Mouse (Mus musculus) cortical plate, adult 2 months (tissue): ENCODE measurements around the gene Tenm4. TPM values are rescaled to one million over a fixed set of nuclear protein-coding genes. Genes with fewer than 3 reads are reported as not detected.

Source experiments
- H3K27ac ChIP-seq: fragments of 200-500 bp; 2 replicates; pipeline ENCODE4 v1.5.1; 2012; ENCODE audit warnings: low read length, control low read depth, inconsistent platforms; ENCODE audit not compliant: insufficient read depth
- H3K4me1 ChIP-seq: fragments of 200-500 bp; 2 replicates; pipeline ENCODE4 v1.6.1; 2011; ENCODE audit warnings: low read length; ENCODE audit not compliant: control insufficient read depth, insufficient read depth
- H3K4me3 ChIP-seq: fragments of 200-500 bp; 2 replicates; pipeline ENCODE4 v1.5.1; 2011; ENCODE audit warnings: mild to moderate bottlenecking, low read length, control low read depth; ENCODE audit not compliant: insufficient read depth
- CTCF ChIP-seq: fragments of 200-500 bp; IDR thresholded peaks from 2 replicates; pipeline ENCODE4 v1.5.1; 2011; ENCODE audit warnings: mild to moderate bottlenecking, control low read depth, low read length; ENCODE audit not compliant: insufficient read depth; ENCODE audit errors: extremely low read depth
- POLR2A ChIP-seq: fragments of 200-500 bp; IDR thresholded peaks from 2 replicates; pipeline ENCODE4 v1.6.1; 2011; ENCODE audit warnings: mild to moderate bottlenecking, low read length, control low read depth; ENCODE audit not compliant: insufficient read depth; ENCODE audit errors: extremely low read depth
- polyA plus RNA-seq: library from polyadenylated mRNA; depleted of rRNA; stranded (reverse); fragments of >200 nt; gene quantifications from 2 replicates; pipeline ENCODE4 v1.2.3, GENCODE M21; 2012

Gene Tenm4
- polyA plus RNA-seq, 1 experiment, result 30.2 TPM

- H3K27ac ChIP-seq, result no peak overlapping the region
- no peaks in the 10 kb centered on the region for H3K4me1 ChIP-seq
- H3K4me3 ChIP-seq, result no peak overlapping the region
- TF ChIP-seq POLR2A, result no peak
- TF ChIP-seq CTCF, result no peak
Observed at GRCm38 (mm10) chr7:96756104-96756742, 585.2 kb downstream of the Tenm4 start.

GRCm38 (mm10) chr7:96757067-96757466 lies 586.0 kb downstream of the Tenm4 start:
- TF ChIP-seq CTCF (no peak), POLR2A (no peak)
- no peak overlapping the region for H3K27ac ChIP-seq
- H3K4me3 ChIP-seq, result no peak overlapping the region
- no peaks in the 10 kb centered on the region for H3K4me1 ChIP-seq

GRCm38 (mm10) chr7:96760208-96760607 lies 589.2 kb downstream of the Tenm4 start:
- H3K4me1 ChIP-seq, result peaks cover 4% of the 10 kb centered on the region; the same call in 1 of the 2 replicates

GRCm38 (mm10) chr7:96761151-96761550 lies 590.1 kb downstream of the Tenm4 start:
- Histone ChIP-seq H3K4me1 (peaks cover 4% of the 10 kb centered on the region; the same call in 1 of the 2 replicates), H3K27ac (no peak overlapping the region), H3K4me3 (no peak overlapping the region)
- TF ChIP-seq CTCF, result no peak
- TF ChIP-seq POLR2A, result no peak

More at GRCm38 (mm10) chr7:96760208-96760607, 589.2 kb downstream of the Tenm4 start:
- TF ChIP-seq POLR2A, result no peak
- TF ChIP-seq CTCF, result no peak
- Histone ChIP-seq H3K4me3 (no peak overlapping the region), H3K27ac (no peak overlapping the region)

GRCm38 (mm10) chr7:96765321-96765960 lies 594.4 kb downstream of the Tenm4 start:
- Histone ChIP-seq H3K4me3 (no peak overlapping the region), H3K27ac (no peak overlapping the region), H3K4me1 (peaks cover 4% of the 10 kb centered on the region; the same call in 1 of the 2 replicates)
- TF ChIP-seq CTCF, result no peak
- TF ChIP-seq POLR2A, result no peak

- Histone ChIP-seq H3K27ac (no peak overlapping the region), H3K4me1 (peaks cover 4% of the 10 kb centered on the region; the same call in 1 of the 2 replicates), H3K4me3 (no peak overlapping the region)
- TF ChIP-seq POLR2A (no peak), CTCF (no peak)
Observed at GRCm38 (mm10) chr7:96767090-96767489, 596.0 kb downstream of the Tenm4 start.

- Histone ChIP-seq H3K27ac (no peak overlapping the region; the same call in 1 of the 2 replicates), H3K4me1 (peaks cover 4% of the 10 kb centered on the region), H3K4me3 (no peak overlapping the region)
- TF ChIP-seq POLR2A (no peak), CTCF (no peak)
Observed at GRCm38 (mm10) chr7:96768718-96769117, 597.7 kb downstream of the Tenm4 start.

- peak; percentile 18; the same call in 1 of the 2 replicates for TF ChIP-seq CTCF
- no peak for TF ChIP-seq POLR2A
- no peak overlapping the region for H3K4me3 ChIP-seq
- no peak overlapping the region for H3K27ac ChIP-seq
- H3K4me1 ChIP-seq, result peaks cover 7% of the 10 kb centered on the region
Observed at GRCm38 (mm10) chr7:96769784-96770183, 598.7 kb downstream of the Tenm4 start.

- TF ChIP-seq POLR2A (no peak), CTCF (no peak)
- no peak overlapping the region for H3K27ac ChIP-seq
- peaks cover 4% of the 10 kb centered on the region for H3K4me1 ChIP-seq
- no peak overlapping the region for H3K4me3 ChIP-seq
Observed at GRCm38 (mm10) chr7:96772966-96773365, 601.9 kb downstream of the Tenm4 start.
